ENCODE assay signal across 38 mouse cellular contexts in genomic region chr3:59149646-59150045, GRCm38 (mm10). TPM values are rescaled to one million over a fixed set of nuclear protein-coding genes. Genes with fewer than 3 reads are reported as not detected.
A peak's percentile ranks its signal among the peaks of the same experiment; 100 is the strongest.
DNase-seq lines count a peak whose midpoint lies in the region; ATAC-seq lines count a peak whose summit lies in the region.
"Had no signal": no experiment of that assay in that cellular context is flagged by ENCODE, and none has a peak within 500 bp of the region (broad histone marks: within the 10 kb centered on the region; RNA-seq: fewer than 3 reads in every experiment).

No protein-coding gene starts in this region.

- H3K9me3 ChIP-seq in kidney, embryonic 16.5 days (ENCODE audit: low read length) = no peaks in the 10 kb centered on the region
- H3K9me3 ChIP-seq: G1E; hindbrain, embryonic 10.5 days; hindbrain, embryonic 15.5 days; kidney, embryonic 15.5 days; limb, embryonic 13.5 days; liver, embryonic 13.5 days; midbrain, embryonic 13.5 days; neural tube, embryonic 13.5 days; stomach, embryonic 15.5 days had no signal

- H3K36me3 ChIP-seq in kidney, embryonic 16.5 days (ENCODE audit: insufficient read depth, low read length) = no peaks in the 10 kb centered on the region
- H3K36me3 ChIP-seq: G1E; hindbrain, embryonic 10.5 days; hindbrain, embryonic 15.5 days; kidney, embryonic 15.5 days; limb, embryonic 13.5 days; liver, embryonic 13.5 days; midbrain, embryonic 13.5 days; neural tube, embryonic 13.5 days; stomach, embryonic 15.5 days had no signal

- no peak overlapping the region for H3K4me2 ChIP-seq in kidney, embryonic 16.5 days (replicated peaks; ENCODE audit: low read depth, low read length)
- H3K4me2 ChIP-seq: hindbrain, embryonic 15.5 days; kidney, embryonic 15.5 days; limb, embryonic 13.5 days; liver, embryonic 13.5 days; lung, embryonic 14.5 days; midbrain, embryonic 13.5 days; neural tube, embryonic 13.5 days; stomach, embryonic 15.5 days had no signal

- peak; percentile 38 for DNase-seq in layer of hippocampus, adult 9-11 months
- DNase-seq in layer of hippocampus, adult 9-10 months (ENCODE audit: low spot score) = no peak
- DNase-seq in right cerebral cortex, adult 18-20 months = peak; percentile 16
- no peak for DNase-seq in right cerebral cortex, postnatal 4 days
- DNase-seq in brain, adult 2 months (ENCODE audit: low read depth, low spot score) = peak; percentile 67
- DNase-seq in adrenal gland, postnatal 14 days = no peak
- DNase-seq: adrenal gland, postnatal 25 days; cerebellum, adult 2 months; cerebellum, postnatal 14 days; heart, postnatal 14 days; kidney, adult 18-20 months; kidney, postnatal 36 days; liver, embryonic 13.5 days; lung, embryonic 14.5 days; lung, postnatal 14 days; thymus, postnatal 25 days had no signal

- H3K27me3 ChIP-seq in kidney, embryonic 16.5 days (ENCODE audit: insufficient read depth, low read length) = no peaks in the 10 kb centered on the region
- H3K27me3 ChIP-seq: hindbrain, embryonic 15.5 days; kidney, embryonic 15.5 days; limb, embryonic 13.5 days; liver, embryonic 13.5 days; midbrain, embryonic 13.5 days; neural tube, embryonic 13.5 days; stomach, embryonic 15.5 days had no signal

- no peak overlapping the region for H3K4me3 ChIP-seq in kidney, embryonic 16.5 days (ENCODE audit: low read length)
- H3K4me3 ChIP-seq: erythroblast, embryonic 14.5 days; hindbrain, embryonic 10.5 days; hindbrain, embryonic 15.5 days; kidney, embryonic 15.5 days; left cerebral cortex, adult 2 months; limb, embryonic 13.5 days; liver, embryonic 13.5 days; midbrain, embryonic 13.5 days; neural tube, embryonic 13.5 days; stomach, embryonic 15.5 days had no signal

- H3K27ac ChIP-seq in kidney, embryonic 16.5 days (ENCODE audit: low read length) = no peak overlapping the region
- H3K27ac ChIP-seq: hindbrain, embryonic 10.5 days; hindbrain, embryonic 15.5 days; kidney, embryonic 15.5 days; left cerebral cortex, adult 2 months; limb, embryonic 13.5 days; liver, embryonic 13.5 days; midbrain, embryonic 13.5 days; neural tube, embryonic 13.5 days; stomach, embryonic 15.5 days had no signal

- no peak for ATAC-seq in kidney, embryonic 16.5 days (ENCODE audit: low FRiP score, low TSS enrichment)
- ATAC-seq: forebrain, embryonic 16.5 days; midbrain, embryonic 13.5 days had no signal

- H3K4me1 ChIP-seq in kidney, embryonic 16.5 days (ENCODE audit: insufficient read depth, low read length) = 0 out of 2 replicates have a peak, but pooled peaks cover 3% of the 10 kb centered on the region
- H3K4me1 ChIP-seq: hindbrain, embryonic 10.5 days; hindbrain, embryonic 15.5 days; kidney, embryonic 15.5 days; midbrain, embryonic 13.5 days; neural tube, embryonic 13.5 days; stomach, embryonic 15.5 days had no signal

- no peak overlapping the region for H3K9ac ChIP-seq in kidney, embryonic 16.5 days (replicated peaks; ENCODE audit: low read length)
- H3K9ac ChIP-seq: hindbrain, embryonic 15.5 days; kidney, embryonic 15.5 days; limb, embryonic 13.5 days; liver, embryonic 13.5 days; lung, embryonic 14.5 days; midbrain, embryonic 13.5 days; neural tube, embryonic 13.5 days; stomach, embryonic 15.5 days had no signal

RNA-seq across cellular contexts. Expression of gene P2ry14, which starts 3.8 kb away (rescaled TPM):
- 3.8 and 5.0 TPM in 2 replicates for polyA plus RNA-seq in kidney, embryonic 16.5 days (2015; fragmentation: Nextera tagmentation; extraction: Ambion mirVana)
- 11.7 and 17.6 TPM in 2 replicates for total RNA-seq in adrenal gland, postnatal 14 days (2021)
- polyA plus RNA-seq: C2C12; erythroblast, embryonic 14.5 days; G1E had no signal

RNA-seq across cellular contexts. Expression of gene Gpr87, which starts 45.3 kb away (rescaled TPM):
- 0.24 TPM in 1 of 2 replicates, not detected in the other for polyA plus RNA-seq in kidney, embryonic 16.5 days (2015; fragmentation: Nextera tagmentation; extraction: Ambion mirVana)
- total RNA-seq in adrenal gland, postnatal 14 days (2021) = not detected in 2 replicates
- total RNA-seq: adrenal gland, postnatal 25 days; gastrocnemius, adult 8-10 months; gastrocnemius, postnatal 4 days; heart, postnatal 14 days; layer of hippocampus, postnatal 10 days; left cerebral cortex, adult 2 months; left cerebral cortex, postnatal 36 days had no signal
- polyA plus RNA-seq: C2C12; cerebellum, adult 2 months; cortical plate, adult 2 months; erythroblast, embryonic 14.5 days; forebrain, embryonic 11.5 days; forebrain, embryonic 16.5 days; G1E; heart, embryonic 14.5 days; intestine, embryonic 14.5 days; kidney, embryonic 15.5 days; liver, embryonic 13.5 days; neural tube, embryonic 13.5 days; small intestine, adult 2 months had no signal

RNA-seq across cellular contexts. Expression of gene Gpr171, which starts 48.0 kb away (rescaled TPM):
- polyA plus RNA-seq in kidney, embryonic 16.5 days (2015; fragmentation: Nextera tagmentation; extraction: Ambion mirVana) = 0.67 and 0.80 TPM in 2 replicates
- 0.59 and 2.6 TPM in 2 replicates for total RNA-seq in adrenal gland, postnatal 14 days (2021)
- total RNA-seq: layer of hippocampus, postnatal 10 days; left cerebral cortex, adult 2 months; left cerebral cortex, postnatal 36 days had no signal
- polyA plus RNA-seq: C2C12; cerebellum, adult 2 months; cortical plate, adult 2 months; erythroblast, embryonic 14.5 days; G1E had no signal

Comparison
In these comparisons a context has a peak if more than half of its experiments do, and no peak if none do; other contexts are left out.
1. DNase-seq: peak in layer of hippocampus, adult 9-11 months (single experiment), right cerebral cortex, adult 18-20 months (single experiment) and brain, adult 2 months (single experiment); none in layer of hippocampus, adult 9-10 months (single experiment), right cerebral cortex, postnatal 4 days (single experiment) and adrenal gland, postnatal 14 days (single experiment).